Mouse (Mus musculus) neutrophil, adult 59 days (primary cell): ENCODE measurements around the gene Pdcd11. TPM values are rescaled to one million over a fixed set of nuclear protein-coding genes. Genes with fewer than 3 reads are reported as not detected.

Experiments
- total RNA-seq, 2 experiments: library from RNA; stranded (reverse); gene quantifications; 1 replicate in 1 of 2; 2 replicates in 1 of 2; pipeline ENCODE4 v1.2.4; 2023

Pdcd11 gene
- 1 to 10 TPM; 7.8 to 9.2 TPM for total RNA-seq

GRCm38 (mm10) chr19:47090550-47091156 is at the start of gene Pdcd11, which contains the start of gene Usmg5:
Gene Pdcd11, plus strand, starts transcription at chr19:47090768.
Gene Usmg5, minus strand, starts transcription at chr19:47090647.

GRCm38 (mm10) chr19:47050271-47051032 is 40.1 kb upstream of the Pdcd11 start, which contains the start of gene Pcgf6:
Gene Pcgf6, minus strand, starts transcription at chr19:47050906.

GRCm38 (mm10) chr19:47067096-47067882 is 23.3 kb upstream of the Pdcd11 start, which contains the start of gene Taf5:
Gene Taf5, plus strand, starts transcription at chr19:47067746.

GRCm38 (mm10) chr19:47137771-47138421 is 47.3 kb downstream of the Pdcd11 start, which contains the start of gene Calhm2:
Gene Calhm2, minus strand, starts transcription at chr19:47138294.

GRCm38 (mm10) chr19:47144154-47144553 is 53.6 kb downstream of the Pdcd11 start, which contains the start of gene Calhm1:
Gene Calhm1, minus strand, starts transcription at chr19:47144254.

GRCm38 (mm10) chr19:47157664-47158063 is 67.1 kb downstream of the Pdcd11 start, which contains the start of gene Calhm3:
Gene Calhm3, minus strand, starts transcription at chr19:47157764.

GRCm38 (mm10) chr19:47178431-47179271 is 88.1 kb downstream of the Pdcd11 start, which contains the start of gene Neurl1a:
Gene Neurl1a, plus strand, starts transcription at chr19:47178820.

Other genes with a start within 250 kb of the Pdcd11 start
- not detected for gene Ina, start 76.1 kb upstream of the Pdcd11 start, total RNA-seq
- gene Nt5c2, start 75.6 kb upstream of the Pdcd11 start, total RNA-seq = 10 to 100 TPM; 86.5 to 89.7 TPM
- 1 to 10 TPM; 1.6 to 1.7 TPM for gene Pcgf6, start 39.9 kb upstream of the Pdcd11 start, total RNA-seq
- 1 to 10 TPM; 7.9 to 9.5 TPM for gene Taf5, start 23.0 kb upstream of the Pdcd11 start, total RNA-seq
- 100 to 1,000 TPM; 144 to 162 TPM for gene Usmg5, start 121 bp upstream of the Pdcd11 start, total RNA-seq
- gene Calhm2, start 47.5 kb downstream of the Pdcd11 start, total RNA-seq = 10 to 100 TPM in 1 of 2 experiments, 1 to 10 TPM in 1; 9.1 to 13.5 TPM
- not detected for gene Calhm1, start 53.5 kb downstream of the Pdcd11 start, total RNA-seq
- not detected for gene Calhm3, start 67.0 kb downstream of the Pdcd11 start, total RNA-seq
- gene Neurl1a, start 88.1 kb downstream of the Pdcd11 start, total RNA-seq = under 1 TPM in 1 of 2 experiments, not detected in 1; 0.11 TPM